Mouse (Mus musculus): Measurements from ENCODE around the gene Ust. TPM values are rescaled to one million over a fixed set of nuclear protein-coding genes. Genes with fewer than 3 reads are reported as not detected.

Gene Ust
- total RNA-seq, 2 experiments from 2014 or later: 0.21 to 0.47 TPM

DNA sequence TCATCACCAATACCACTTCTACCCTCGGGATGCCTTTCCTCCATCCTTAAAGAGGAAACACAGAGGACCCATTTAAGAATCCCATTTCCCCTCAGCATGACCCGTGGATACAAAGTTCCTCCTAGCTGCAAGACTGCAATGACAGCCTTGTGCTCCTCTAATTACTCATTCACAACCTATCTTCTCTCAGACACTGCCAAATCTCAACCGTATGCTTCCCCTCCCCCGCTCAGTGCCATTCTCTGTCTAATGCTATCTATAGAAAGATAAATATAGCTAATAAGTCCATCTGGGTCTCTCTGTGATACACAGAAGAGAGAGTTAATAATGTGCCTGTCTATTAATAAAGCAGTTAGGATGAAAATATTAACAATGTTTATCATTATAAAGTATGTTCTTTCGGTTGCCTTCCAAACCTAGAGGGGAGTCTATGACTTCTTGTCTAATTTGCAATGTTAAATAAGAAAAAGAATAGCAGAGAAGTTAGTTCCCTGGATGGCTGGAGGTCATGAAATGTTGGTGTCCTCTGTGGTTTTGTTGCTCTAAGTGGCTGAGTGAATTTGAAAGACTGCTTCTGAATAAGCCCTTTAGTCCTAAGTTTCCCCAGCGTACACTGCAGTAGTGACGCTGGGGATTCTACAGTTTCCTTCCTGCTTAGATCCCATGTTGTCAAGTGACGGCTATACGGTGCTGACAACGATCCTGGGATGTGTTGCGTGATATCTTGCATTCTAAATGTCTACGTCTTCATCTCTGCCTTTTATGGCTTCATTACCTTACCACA lies 178.8 kb downstream of the Ust start:
- no peak for ATAC-seq (replicated peaks; ENCODE audit: poor library complexity)

DNA sequence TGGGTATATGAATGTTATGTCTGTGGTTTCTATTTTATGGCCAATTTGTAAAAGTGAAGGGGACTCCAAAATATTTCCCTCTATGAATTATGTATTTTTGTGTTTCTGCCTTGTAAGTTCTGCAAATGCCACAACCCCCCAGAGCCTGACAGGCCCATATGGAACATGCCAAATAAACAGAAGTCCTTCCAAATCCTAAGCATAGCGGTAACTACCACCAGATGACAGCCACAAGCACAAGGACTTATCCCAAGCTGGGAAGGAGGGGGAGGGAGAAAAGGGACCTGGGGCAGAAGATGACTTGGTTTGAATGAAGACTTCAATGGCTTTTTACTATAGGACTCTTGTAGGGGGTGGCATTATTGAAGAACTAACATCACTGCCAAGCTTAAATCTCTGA lies 182.0 kb downstream of the Ust start:
- no peak for ATAC-seq (replicated peaks; ENCODE audit: poor library complexity)

DNA sequence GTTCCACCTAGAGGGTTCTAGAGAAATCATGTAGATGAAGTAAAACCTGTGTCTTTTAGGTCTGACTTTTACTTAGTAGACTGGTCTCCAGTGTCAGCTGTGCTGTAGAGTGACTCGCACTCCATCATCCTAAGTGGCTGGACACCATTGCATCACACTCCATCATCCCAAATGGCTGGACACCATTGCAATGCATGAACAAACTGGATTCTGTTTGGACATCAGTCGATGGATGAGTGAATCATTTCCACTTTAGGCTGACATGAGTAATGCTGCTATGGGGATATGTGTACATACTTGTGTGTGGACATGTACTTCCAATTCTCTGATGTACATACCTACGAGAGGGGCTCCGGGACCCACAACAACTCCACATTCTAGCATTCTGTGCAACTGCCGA lies 187.7 kb downstream of the Ust start:
- ATAC-seq (replicated peaks; ENCODE audit: poor library complexity): no peak

DNA sequence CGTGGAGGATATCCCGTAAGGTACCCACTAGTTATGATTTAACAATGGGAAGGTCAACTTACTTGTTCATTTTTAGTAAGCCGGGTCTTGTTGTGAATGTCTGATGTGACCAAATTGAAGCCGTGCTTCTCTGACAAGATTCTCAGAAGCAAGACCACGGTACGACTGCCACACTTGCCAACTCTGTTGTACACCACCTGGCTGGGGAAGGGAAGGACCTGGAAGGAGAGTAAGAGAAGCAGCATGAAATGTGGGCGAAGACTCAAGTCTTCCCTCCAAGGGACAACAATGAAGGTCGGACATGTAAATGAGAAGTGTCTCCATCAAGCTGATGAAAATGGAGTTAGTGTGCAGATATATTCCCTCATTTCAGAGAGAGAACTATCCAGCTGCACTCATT lies 188.6 kb downstream of the Ust start:
- no peak for ATAC-seq (replicated peaks; ENCODE audit: poor library complexity)

DNA sequence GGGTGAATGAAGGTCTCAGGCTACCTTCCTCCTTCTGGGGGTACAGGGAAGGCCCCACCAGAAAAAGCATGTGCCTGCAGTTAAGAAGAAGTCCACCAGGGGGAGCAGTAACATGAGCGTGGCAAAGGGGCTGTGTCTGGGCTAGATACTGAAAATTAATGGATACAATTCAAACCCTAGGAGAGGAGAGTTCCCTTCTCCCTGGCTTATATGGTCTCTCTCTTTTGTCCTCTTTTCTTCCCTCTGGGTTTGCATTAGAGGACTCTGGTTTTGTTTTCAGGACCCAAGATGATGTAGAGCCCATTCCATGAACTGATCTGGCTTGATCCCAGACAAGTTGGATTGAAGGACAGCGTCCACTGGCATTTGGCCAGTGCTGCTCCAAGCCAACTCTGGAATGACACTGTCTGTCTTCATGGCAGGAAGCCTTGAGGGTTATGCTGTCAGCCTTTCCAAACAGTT lies 195.3 kb downstream of the Ust start:
- ATAC-seq (replicated peaks; ENCODE audit: poor library complexity): peak; percentile 91

DNA sequence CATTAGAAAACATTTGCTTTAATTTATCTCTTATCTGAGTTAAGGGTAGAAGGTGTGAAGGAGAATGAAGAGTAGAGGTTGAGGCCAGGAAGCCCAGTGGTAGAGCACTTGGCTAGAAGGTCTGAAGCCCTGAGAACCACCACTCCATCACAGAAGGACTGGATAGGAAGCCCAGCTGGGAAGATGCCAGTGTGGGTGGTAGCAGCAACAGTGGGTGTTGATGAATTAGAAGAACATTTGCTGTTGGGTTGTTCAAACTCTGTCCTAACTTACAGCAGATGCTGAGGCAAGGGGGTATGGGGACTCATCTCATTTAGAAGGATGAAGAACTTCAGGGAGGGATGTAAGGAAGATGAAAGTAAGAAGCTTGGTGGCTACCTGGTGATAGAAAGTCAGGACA lies 197.9 kb downstream of the Ust start:
- no peak for ATAC-seq (replicated peaks; ENCODE audit: poor library complexity)

DNA sequence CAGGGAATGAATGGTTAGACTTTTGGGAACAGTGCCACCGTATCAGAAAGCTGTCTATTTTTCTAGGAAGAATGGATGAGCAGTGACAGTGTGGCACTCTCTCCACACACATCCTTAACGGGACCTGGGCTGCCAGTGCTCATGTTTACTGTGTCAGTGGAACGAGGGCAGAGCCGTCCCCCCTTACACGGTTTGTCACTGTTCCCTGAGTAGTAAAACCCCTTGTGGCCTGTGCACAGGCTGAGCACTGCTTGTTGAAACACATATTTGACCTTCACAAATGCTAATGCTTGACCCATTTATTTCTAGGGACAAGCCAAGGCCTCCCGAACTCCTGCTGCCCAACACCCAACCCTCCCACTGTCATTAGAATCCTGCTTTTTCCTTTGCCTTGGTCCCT lies 209.2 kb downstream of the Ust start:
- no peak for ATAC-seq (replicated peaks; ENCODE audit: poor library complexity)

DNA sequence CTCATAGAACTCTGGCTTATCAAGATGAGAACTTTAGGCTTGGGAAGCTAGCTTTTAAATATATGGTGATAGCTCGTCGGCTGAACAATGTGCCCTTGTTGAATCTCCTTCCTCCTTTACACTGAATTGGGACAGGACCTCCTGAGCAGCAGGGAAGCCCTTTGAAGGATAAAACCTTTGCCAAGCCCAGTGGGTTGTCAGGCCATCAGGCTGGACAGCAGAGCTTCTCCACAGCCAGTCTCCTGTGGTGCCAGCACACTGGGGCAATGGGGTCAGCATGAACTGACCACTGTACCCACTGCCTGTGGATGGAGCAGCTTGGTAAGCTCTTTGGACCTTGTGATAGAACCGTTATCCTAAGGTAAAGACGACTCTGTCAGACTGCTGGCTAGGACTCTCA lies 214.4 kb downstream of the Ust start:
- no peak for ATAC-seq (replicated peaks; ENCODE audit: poor library complexity)

DNA sequence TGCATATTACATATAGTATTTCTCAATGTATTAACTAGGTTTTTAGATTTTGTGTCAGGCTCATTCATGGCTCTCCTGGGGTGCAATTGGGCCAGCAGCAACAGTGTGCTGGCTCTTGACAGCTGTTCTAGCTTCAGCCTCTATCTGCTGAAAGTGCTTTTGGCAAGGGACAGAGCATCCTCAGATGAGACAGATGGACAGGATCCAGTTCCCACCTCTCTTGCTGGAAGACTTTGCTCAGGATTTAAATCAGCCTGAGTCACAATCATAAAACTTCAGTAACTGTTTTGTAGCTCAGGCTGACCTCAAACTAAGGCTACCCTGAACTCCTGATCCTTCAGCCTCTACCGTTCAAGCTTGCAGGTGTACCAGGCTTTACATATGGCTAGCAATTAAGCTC lies 219.5 kb downstream of the Ust start:
- ATAC-seq (replicated peaks; ENCODE audit: poor library complexity): no peak

DNA sequence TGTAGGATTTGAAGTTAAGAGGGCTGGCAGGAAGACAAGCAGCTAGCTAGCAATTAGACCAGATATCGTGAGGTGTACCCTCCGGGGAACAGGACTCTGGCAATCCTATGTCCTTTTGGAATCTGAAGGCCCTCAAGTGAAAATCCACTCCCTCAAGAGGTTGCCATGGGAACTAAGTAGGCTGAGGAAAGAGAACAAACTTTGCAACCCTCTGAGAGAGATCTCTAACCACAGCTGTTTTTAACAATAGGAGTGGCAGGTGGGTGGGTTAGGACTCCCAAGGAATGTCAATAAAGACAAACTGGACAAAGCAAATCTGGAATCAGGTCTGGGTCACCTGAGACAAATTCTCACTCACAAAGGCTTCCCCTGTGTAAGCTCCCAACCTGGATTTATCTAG lies 221.4 kb downstream of the Ust start:
- ATAC-seq (replicated peaks; ENCODE audit: poor library complexity): no peak

DNA sequence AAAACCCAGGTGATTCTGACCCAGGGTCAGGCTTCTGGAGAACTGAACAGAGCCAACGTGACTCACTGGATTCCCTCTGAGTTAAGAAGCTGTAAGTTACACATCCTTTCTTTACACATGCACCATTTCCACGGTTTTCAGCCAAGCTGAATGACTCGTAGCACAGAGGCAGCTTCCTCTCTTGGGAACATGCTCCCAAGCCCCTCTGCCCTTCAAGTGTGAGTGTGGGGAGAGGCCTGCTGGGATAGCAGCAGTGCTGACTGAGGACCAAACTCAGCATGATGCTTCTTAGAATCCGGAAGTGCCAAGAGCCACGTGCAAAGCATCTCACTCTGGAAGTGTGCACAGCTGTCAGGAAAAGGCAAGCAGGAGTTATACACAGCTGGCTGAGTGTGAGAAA lies 228.0 kb downstream of the Ust start:
- no peak for ATAC-seq (replicated peaks; ENCODE audit: poor library complexity)

DNA sequence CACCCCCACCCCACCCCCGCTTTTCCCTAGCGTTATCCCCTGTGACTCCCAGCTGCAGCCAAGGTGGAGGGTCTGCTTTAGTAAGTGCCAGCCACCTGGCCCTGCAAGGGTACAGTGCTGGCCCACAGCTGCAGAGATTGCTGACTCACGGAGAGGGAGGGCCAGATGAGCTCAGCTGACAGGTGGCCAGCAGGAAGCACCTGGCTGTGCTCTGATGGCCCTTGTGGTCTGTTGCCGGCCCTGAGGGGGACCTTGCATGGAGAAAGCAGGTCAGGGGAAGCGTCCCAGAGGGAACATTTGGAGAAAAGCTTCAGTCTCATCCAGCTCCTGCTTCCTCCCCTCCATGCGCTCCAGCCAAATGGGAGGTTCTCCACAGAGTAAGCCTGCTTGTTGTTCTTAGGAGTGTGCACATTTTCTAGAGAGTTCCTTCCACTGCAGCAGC lies 231.3 kb downstream of the Ust start:
- ATAC-seq (replicated peaks; ENCODE audit: poor library complexity): 0 out of 2 replicates have a peak, but pooled peaks have one; percentile 34

DNA sequence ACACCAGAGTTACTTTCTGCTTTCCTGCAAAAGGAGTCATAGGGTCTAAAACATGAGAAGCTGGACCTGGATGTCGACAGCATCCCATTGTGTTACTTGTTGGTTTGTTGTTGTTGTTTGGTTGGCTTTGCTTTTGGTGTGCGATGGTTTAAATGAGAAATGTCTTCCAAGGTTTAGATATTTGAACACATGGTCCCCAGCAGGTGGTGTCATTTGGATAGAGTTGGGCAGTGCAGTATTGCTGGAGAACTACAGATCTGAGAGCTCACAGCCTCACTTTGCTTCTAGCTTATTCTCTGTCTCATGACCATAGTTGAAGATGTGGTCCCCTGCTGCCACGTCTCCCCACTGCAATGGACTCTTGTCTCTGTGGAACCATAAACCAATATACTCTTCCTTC lies 234.6 kb downstream of the Ust start:
- ATAC-seq (replicated peaks; ENCODE audit: poor library complexity): no peak

DNA sequence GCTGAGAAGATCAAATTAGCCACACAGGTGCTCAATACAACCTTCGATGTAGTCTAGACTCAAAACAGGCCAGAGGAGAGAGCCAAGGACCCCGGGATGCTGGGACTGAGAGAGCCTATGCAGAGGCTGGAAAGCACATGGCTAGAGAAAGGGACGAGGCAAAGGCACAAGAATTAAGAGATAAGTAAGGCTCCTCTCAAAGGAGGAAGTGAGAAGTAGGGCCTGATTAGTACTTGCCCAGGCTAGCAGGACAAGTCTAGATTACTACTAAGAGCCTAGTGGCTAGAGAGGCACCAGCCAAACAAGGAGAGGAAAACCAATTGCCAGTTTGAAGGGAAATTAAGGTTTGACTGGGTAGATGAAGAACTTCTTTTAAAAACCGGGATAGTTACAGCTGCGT lies 241.5 kb downstream of the Ust start:
- ATAC-seq (replicated peaks; ENCODE audit: poor library complexity): peak; percentile 50; the same call in 1 of the 2 replicates

DNA sequence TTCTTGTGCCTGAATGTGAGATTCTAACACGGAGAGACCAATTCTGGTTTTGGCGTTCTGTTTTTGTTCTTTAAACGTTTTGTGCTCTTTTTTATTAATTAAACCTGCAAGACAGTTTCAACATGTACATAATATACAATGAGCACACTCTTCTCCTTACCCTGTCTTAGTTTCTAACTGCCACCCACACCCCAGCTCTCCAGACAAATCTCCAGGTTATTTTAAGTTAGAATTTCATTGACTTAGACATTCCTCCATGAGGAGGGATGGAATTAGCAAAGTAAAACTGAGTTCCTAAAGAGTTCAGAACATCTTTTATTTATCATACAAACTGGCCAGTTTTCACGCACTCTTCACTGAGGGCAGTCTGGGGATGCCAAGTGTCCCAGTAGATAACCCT lies 248.9 kb downstream of the Ust start:
- ATAC-seq (replicated peaks; ENCODE audit: poor library complexity): no peak

DNA sequence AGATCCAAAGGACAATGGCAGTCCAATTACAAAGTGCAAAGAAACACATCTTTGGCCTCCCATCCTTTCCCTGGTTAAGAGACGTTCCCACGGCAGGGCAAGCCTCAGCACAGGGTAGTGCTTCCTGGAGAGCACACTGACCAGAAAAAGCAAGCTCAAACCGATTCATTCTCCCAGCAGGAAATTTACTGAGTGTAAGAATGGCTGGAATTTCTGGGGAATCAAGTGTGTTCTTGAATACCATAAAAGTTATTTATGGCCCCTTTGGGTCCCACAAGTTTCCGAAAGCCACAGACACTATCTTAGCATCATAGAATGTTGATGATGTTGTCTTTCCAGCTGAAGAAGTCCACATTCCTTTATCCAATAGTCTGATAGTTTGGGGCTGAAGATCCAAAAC lies 258.9 kb downstream of the Ust start:
- no peak for ATAC-seq (replicated peaks; ENCODE audit: poor library complexity)

DNA sequence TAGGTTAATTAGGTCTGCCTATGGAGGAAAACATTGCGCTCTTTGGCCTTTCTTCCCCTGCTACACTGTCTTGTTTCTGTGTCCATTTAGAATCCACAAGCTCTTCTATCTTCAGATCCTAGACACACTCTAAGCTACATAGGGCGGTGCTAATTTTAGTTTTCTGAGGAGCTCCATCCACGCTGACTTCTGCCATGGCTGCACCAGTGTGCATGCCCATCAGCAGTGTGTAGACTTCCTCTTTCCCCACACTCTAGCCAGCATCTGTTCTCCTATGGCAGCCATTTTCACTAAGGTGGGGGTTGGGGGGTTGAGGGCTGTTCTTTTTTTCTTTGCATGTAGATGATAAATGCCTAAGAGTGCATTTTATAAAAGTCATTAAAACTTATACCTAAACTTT lies 268.6 kb downstream of the Ust start:
- ATAC-seq (replicated peaks; ENCODE audit: poor library complexity): peak; percentile 60; the same call in 1 of the 2 replicates

DNA sequence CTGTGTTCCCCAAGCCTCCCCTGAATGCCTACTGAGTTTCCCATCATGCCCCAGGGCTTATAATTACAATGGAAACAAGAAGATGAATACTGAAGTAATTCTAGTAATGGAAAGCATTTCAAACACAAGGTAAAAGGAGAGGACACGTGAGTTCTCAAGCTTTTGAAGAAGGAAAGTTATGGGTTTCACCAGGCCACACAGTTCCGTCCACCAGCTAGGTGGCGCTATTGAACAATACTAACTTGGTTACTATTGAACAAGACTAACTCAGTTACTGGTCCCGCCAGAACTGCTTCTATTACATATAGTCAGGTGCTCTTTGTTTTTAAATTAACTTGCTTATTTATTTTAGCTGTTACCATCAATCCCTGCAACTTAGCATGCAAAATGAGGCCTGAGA lies 276.3 kb downstream of the Ust start:
- ATAC-seq (replicated peaks; ENCODE audit: poor library complexity): peak; percentile 70

DNA sequence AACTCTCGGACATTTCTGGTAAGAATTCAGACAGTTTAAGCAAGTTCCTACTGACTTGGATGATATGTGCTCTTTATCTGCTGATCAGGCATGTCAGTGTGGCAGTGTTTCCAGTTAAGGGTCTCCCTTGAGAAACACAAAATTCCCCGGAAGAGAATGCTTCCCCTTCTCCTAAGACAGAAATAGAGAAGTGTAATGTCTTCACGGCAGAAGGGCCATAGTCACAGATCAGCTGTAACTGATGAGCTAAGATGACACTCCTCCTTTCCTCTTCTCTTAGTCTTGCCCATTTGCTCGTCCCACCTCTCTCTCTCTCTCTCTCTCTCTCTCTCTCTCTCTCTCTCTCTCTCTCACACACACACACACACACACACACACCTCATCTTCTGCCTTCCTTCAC lies 277.9 kb downstream of the Ust start:
- ATAC-seq (replicated peaks; ENCODE audit: poor library complexity): peak; percentile 43; the same call in 1 of the 2 replicates

DNA sequence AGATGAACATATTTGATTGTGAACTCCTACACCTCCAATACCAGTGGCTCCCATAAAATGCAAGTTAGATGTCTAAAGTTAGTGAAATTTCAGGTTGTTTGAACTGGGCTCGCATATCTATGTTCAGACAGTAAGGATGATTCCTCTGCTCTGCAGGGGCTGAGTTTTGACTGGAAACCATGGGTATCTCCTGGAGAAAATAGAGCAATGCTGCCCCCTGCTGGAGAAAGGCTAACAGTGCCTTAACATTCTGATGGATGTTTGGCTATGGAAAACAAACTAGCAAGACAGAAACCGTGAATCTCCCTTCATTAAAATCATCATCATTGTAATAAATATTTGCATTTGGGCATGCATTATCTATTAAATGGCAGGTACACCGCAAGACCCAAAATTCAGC lies 278.4 kb downstream of the Ust start:
- peak; percentile 84 for ATAC-seq (replicated peaks; ENCODE audit: poor library complexity)

DNA sequence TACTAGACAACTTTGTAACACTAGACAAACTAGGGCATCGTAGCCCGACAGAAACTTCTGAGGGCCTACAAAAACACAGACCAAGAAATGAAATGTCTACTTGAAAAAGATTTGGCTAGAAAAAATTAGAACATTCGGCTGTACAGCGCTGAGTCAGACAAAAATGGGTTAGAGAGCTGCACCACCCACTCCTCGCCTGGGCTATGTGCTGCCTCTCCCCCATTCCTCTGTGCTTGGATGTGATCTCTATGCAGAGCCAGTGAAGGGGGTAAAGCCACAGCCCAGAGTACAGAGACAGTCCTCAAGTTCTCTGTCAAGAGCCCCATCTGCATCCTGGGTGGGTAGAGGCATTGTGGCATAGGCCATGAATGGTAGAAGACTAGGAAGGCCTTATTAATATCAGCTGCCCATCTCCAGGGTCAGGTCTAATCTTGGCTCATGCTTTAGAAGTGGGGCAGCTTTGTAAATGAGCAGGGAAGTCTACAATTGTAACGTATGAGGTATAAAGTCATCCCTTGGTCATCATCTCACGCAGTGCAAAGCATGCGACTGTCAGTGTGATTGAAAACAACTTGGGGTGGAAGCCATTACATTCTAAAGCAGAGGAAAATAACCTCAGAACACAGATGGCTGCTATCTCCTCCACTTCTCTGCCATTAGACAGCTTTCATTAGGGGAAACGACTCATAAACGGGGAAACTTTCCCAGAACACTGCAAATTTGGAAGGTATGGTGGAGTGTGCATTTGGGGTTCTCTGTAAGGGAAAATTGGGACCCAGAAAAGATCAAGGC lies 281.6 kb downstream of the Ust start:
- no peak for ATAC-seq (replicated peaks; ENCODE audit: poor library complexity)
